Mouse (Mus musculus) kidney, postnatal 0 days (tissue): ENCODE results near the gene Fam43b. TPM values are rescaled to one million over a fixed set of nuclear protein-coding genes. Genes with fewer than 3 reads are reported as not detected.
A peak's percentile ranks its signal among the peaks of the same experiment; 100 is the strongest.

Experiments
- ATAC-seq: fragments of 200-750 bp; cut with Nextera tagmentation; replicated peaks from 2 replicates; pipeline ENCODE4 v1.8.0; 2017; ENCODE audit warnings: low read depth, moderate number of reproducible peaks, moderate TSS enrichment, moderate library complexity; ENCODE audit not compliant: low FRiP score
- DNase-seq: peaks from one replicate; pipeline ENCODE4 v3.0.0-alpha.2; 2016; ENCODE audit warnings: low spot score
- H3K27ac ChIP-seq: fragments of 300-500 bp; sonication (generic); 2 replicates; pipeline ENCODE4 v1.5.1; 2014; ENCODE audit warnings: mild to moderate bottlenecking
- H3K27me3 ChIP-seq: fragments of 300-500 bp; sonication (generic); 2 replicates; pipeline ENCODE4 v1.6.1; 2014; ENCODE audit warnings: low read length, mixed read lengths; ENCODE audit not compliant: insufficient read depth
- H3K36me3 ChIP-seq: fragments of 300-500 bp; sonication (generic); 2 replicates; pipeline ENCODE4 v1.6.1; 2014; ENCODE audit warnings: low read length, mixed read lengths; ENCODE audit not compliant: insufficient read depth
- H3K4me1 ChIP-seq: fragments of 300-500 bp; sonication (generic); replicated peaks from 2 replicates; pipeline ENCODE4 v1.6.1; 2014; ENCODE audit warnings: antibody characterized with exemption, low read length, mixed read lengths; ENCODE audit not compliant: insufficient read depth
- H3K4me2 ChIP-seq: fragments of 300-500 bp; sonication (generic); 2 replicates; pipeline ENCODE4 v1.6.1; 2014; ENCODE audit warnings: mild to moderate bottlenecking, low read length, moderate library complexity, mixed read lengths
- H3K4me3 ChIP-seq: fragments of 300-500 bp; sonication (generic); replicated peaks from 2 replicates; pipeline ENCODE4 v1.5.1; 2014; ENCODE audit warnings: low read depth, low read length
- H3K9ac ChIP-seq: fragments of 300-500 bp; sonication (generic); 2 replicates; pipeline ENCODE4 v1.6.1; 2014; ENCODE audit warnings: low read depth, low read length
- H3K9me3 ChIP-seq: fragments of 300-500 bp; sonication (generic); replicated peaks from 2 replicates; pipeline ENCODE4 v1.6.1; 2016; ENCODE audit warnings: low read length, inconsistent platforms, mixed read lengths
- CTCF ChIP-seq: IDR thresholded peaks from 2 replicates; pipeline ENCODE4 v1.5.1; 2016; ENCODE audit warnings: antibody characterized with exemption, low read depth, mild to moderate bottlenecking, moderate library complexity
- WGBS: fragments of 180-500 bp; shearing (Covaris S2); extraction: QIAGEN DNeasy Blood & Tissue Kit; methylation state at CpG from one replicate; pipeline ENCODE4 v1.1.7; 2014; 5-methylcytosine and 5-hydroxymethylcytosine counted together
- polyA plus RNA-seq: library from polyadenylated mRNA; unstranded; fragments of >200 nt; fragmentation: Nextera tagmentation; extraction: Ambion mirVana; gene quantifications from 2 replicates; pipeline ENCODE4 v1.2.1, GENCODE M21; 2015

Fam43b gene
- polyA plus RNA-seq, 1 experiment from 2014 or later, result 0.12 TPM

- Histone ChIP-seq H3K9me3 (no peaks in the 10 kb centered on the region), H3K4me2 (no peak overlapping the region), H3K36me3 (no peaks in the 10 kb centered on the region), H3K27me3 (no peaks in the 10 kb centered on the region), H3K4me1 (peaks cover 9% of the 10 kb centered on the region), H3K27ac (no peak overlapping the region), H3K4me3 (no peak overlapping the region), H3K9ac (no peak overlapping the region)
- WGBS, result 66% methylated on average over 3 of the region's 3 CpGs
- no peak for TF ChIP-seq CTCF
- ATAC-seq (no peak), DNase-seq (no peak)
Measured at GRCm38 (mm10) chr4:138415991-138416390, 19.7 kb upstream of the Fam43b start.

- Histone ChIP-seq H3K27ac (peak overlapping the region; percentile 36), H3K36me3 (no peaks in the 10 kb centered on the region), H3K9ac (no peak overlapping the region), H3K27me3 (no peaks in the 10 kb centered on the region), H3K4me1 (peaks cover 9% of the 10 kb centered on the region), H3K9me3 (no peaks in the 10 kb centered on the region), H3K4me2 (peak overlapping the region; percentile 3; the same call in 1 of the 2 replicates), H3K4me3 (no peak overlapping the region)
- WGBS, result 13% methylated on average over 6 of the region's 6 CpGs
- TF ChIP-seq CTCF, result no peak
- ATAC-seq (no peak), DNase-seq (peak; percentile 73)
Measured at GRCm38 (mm10) chr4:138414725-138415124, 18.4 kb upstream of the Fam43b start.

GRCm38 (mm10) chr4:138411504-138412121 lies 15.3 kb upstream of the Fam43b start:
- 50% methylated on average over 7 of the region's 7 CpGs for WGBS
- Histone ChIP-seq H3K4me3 (no peak overlapping the region), H3K9ac (no peak overlapping the region), H3K27me3 (no peaks in the 10 kb centered on the region), H3K9me3 (no peaks in the 10 kb centered on the region), H3K27ac (no peak overlapping the region), H3K4me1 (peaks cover 9% of the 10 kb centered on the region), H3K36me3 (no peaks in the 10 kb centered on the region), H3K4me2 (no peak overlapping the region)
- no peak for TF ChIP-seq CTCF
- DNase-seq, result no peak
- no peak for ATAC-seq

- no peaks in the 10 kb centered on the region for H3K27me3 ChIP-seq
- TF ChIP-seq CTCF, result no peak
- H3K4me3 ChIP-seq, result no peak overlapping the region
- DNase-seq, result peak; percentile 26
- no peak overlapping the region for H3K27ac ChIP-seq
- H3K36me3 ChIP-seq, result no peaks in the 10 kb centered on the region
- H3K4me1 ChIP-seq, result peaks cover 9% of the 10 kb centered on the region
- H3K9ac ChIP-seq, result no peak overlapping the region
- WGBS, result 14% methylated on average over 5 of the region's 5 CpGs
- H3K9me3 ChIP-seq, result no peaks in the 10 kb centered on the region
- no peak overlapping the region for H3K4me2 ChIP-seq
- no peak for ATAC-seq
Measured at GRCm38 (mm10) chr4:138411011-138411410, 14.7 kb upstream of the Fam43b start.

- Histone ChIP-seq H3K4me3 (no peak overlapping the region), H3K9ac (no peak overlapping the region), H3K4me1 (no peaks in the 10 kb centered on the region), H3K27ac (no peak overlapping the region), H3K27me3 (no peaks in the 10 kb centered on the region), H3K4me2 (no peak overlapping the region), H3K36me3 (no peaks in the 10 kb centered on the region), H3K9me3 (no peaks in the 10 kb centered on the region)
- no peak for TF ChIP-seq CTCF
- no peak for ATAC-seq
- peak; percentile 25 for DNase-seq
- 58% methylated on average over 11 of the region's 13 CpGs for WGBS
Measured at GRCm38 (mm10) chr4:138407479-138408194, 11.3 kb upstream of the Fam43b start.

GRCm38 (mm10) chr4:138404806-138405205 lies 8.5 kb upstream of the Fam43b start:
- Histone ChIP-seq H3K4me3 (no peak overlapping the region), H3K36me3 (no peaks in the 10 kb centered on the region), H3K4me2 (no peak overlapping the region), H3K9ac (no peak overlapping the region), H3K9me3 (no peaks in the 10 kb centered on the region), H3K27ac (no peak overlapping the region), H3K4me1 (no peaks in the 10 kb centered on the region), H3K27me3 (no peaks in the 10 kb centered on the region)
- DNase-seq (no peak), ATAC-seq (no peak)
- 22% methylated on average over 2 of the region's 2 CpGs for WGBS
- peak; percentile 67 for TF ChIP-seq CTCF
